Mouse (Mus musculus) heart, adult 2 months (tissue): ENCODE measurements around the gene Dnah9.

Experiments
- CTCF ChIP-seq: fragments of 200-600 bp; IDR thresholded peaks from 2 replicates; pipeline ENCODE4 v1.8.1; 2022; ENCODE audit warnings: antibody characterized with exemption, mild to moderate bottlenecking, moderate library complexity
- EP300 ChIP-seq: fragments of 200-500 bp; IDR thresholded peaks from 2 replicates; pipeline ENCODE4 v1.6.1; 2011; ENCODE audit warnings: low read depth, low read length, control low read depth; ENCODE audit not compliant: insufficient read depth

- TF ChIP-seq CTCF: no peak
- no peak for TF ChIP-seq EP300
Measured at GRCm38 (mm10) chr11:66072921-66073320, 95.4 kb downstream of the Dnah9 start.
